Mouse (Mus musculus): Measurements from ENCODE around the gene Oxgr1.

GRCm38 (mm10) chr14:120003661-120004060, 38.6 kb downstream of the Oxgr1 start:
- TF ChIP-seq MAX (IDR thresholded peaks at IDR 0.05; ENCODE audit: low read length) (no peak), CTCF (IDR thresholded peaks at IDR 0.05 in 2 of 3, conservative IDR thresholded peaks at IDR 0.05 in 1 of 3; ENCODE audit: control insufficient read depth in 1 of 3, insufficient read depth in 1 of 3, low read depth in 2 of 3, low read length in 3 of 3, poor library complexity in 1 of 3, severe bottlenecking in 1 of 3) (no peak), POLR2A (IDR thresholded peaks at IDR 0.05; ENCODE audit: control insufficient read depth in 1 of 2, insufficient read depth in 1 of 2, low read depth in 1 of 2, low read length in 2 of 2, poor library complexity in 1 of 2) (no peak), ZMIZ1 (IDR thresholded peaks at IDR 0.05; ENCODE audit: low read depth, low read length) (no peak), ZNF384 (IDR thresholded peaks at IDR 0.05; ENCODE audit: low read depth, low read length) (no peak), USF1 (IDR thresholded peaks at IDR 0.05; ENCODE audit: low read depth, low read length) (no peak), NRF1 (IDR thresholded peaks at IDR 0.05; ENCODE audit: insufficient read depth, low read depth, low read length, poor library complexity, severe bottlenecking) (no peak), SIN3A (IDR thresholded peaks at IDR 0.05; ENCODE audit: low read length) (no peak), TAL1 (IDR thresholded peaks at IDR 0.05; ENCODE audit: low read length) (no peak), POLR2AphosphoS2 (IDR thresholded peaks at IDR 0.05; ENCODE audit: low read length) (no peak), EP300 (IDR thresholded peaks at IDR 0.05; ENCODE audit: low read depth in 1 of 2, low read length in 2 of 2) (no peak), UBTF (IDR thresholded peaks at IDR 0.05; ENCODE audit: borderline replicate concordance, insufficient read depth, low read depth, low read length) (no peak), E2F4 (IDR thresholded peaks at IDR 0.05; ENCODE audit: borderline replicate concordance, low read depth, low read length) (no peak)

Data from MEL (cell line).